Mouse (Mus musculus) mesoderm, embryonic 11.5 days (tissue): Measurements from ENCODE around the gene Prap1.
A peak's percentile ranks its signal among the peaks of the same experiment; 100 is the strongest.
"Not testable (repeated sequence)": the region's sequence is repeated elsewhere in the genome, so short reads cannot be mapped to it uniquely, and the experiment has no call there.

ENCODE experiments used
- DNase-seq: peaks from one replicate; pipeline ENCODE4 v3.0.0-alpha.2; 2012; ENCODE audit warnings: low read depth, low spot score

Gene Prap1

DNA sequence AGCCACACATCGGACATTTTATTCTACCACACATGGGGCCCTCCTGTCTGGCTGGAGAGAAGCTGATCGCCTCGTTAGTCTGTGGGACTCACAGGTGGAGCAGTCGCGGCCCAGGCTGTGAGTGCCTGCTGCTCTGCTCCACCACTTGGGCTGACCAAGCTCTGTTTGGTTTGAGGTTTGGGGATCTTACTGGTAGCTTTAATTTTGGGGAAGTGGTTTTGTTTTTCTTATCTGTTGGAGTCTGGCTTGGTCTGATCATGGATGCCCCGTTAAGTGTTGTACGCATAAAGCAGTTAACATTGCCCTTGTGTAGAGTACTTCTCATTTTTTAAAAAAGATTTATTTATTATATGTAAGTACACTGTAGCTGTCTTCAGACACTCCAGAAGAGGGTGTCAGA, 40.8 kb downstream of the Prap1 start:
- not testable (repeated sequence) for DNase-seq

DNA sequence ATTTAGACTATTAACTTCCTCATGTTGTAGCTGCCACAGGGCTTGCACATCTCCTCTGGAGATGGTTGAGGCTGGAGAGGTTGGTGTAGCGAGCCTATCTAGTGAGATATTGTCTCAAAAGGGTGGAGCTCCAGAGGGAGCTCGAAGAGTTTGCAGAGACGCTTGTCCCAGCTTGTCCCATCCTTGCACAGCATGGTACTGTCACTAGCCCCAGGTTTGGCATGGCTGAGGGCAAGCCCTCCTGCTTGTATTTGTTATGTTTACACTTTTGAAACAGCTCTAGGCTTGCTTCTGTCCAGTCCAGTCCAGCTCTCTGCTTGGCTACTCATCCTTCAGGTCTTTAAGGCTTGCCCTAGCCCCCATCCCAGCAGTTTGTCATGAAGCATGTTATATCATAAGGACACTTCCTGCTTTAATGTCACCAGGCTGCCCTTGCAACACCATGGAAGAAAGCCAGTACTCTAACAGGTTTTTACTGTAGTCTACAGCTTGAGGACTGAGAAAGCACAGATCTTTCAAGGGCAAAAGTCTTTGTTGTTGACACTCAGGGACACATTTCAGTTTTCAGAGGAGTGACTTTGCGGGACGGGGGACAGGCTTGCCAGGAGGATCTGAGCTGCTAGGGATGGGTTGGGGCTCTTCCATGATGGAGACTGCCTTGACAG, 42.0 kb downstream of the Prap1 start:
- DNase-seq, result no peak

DNA sequence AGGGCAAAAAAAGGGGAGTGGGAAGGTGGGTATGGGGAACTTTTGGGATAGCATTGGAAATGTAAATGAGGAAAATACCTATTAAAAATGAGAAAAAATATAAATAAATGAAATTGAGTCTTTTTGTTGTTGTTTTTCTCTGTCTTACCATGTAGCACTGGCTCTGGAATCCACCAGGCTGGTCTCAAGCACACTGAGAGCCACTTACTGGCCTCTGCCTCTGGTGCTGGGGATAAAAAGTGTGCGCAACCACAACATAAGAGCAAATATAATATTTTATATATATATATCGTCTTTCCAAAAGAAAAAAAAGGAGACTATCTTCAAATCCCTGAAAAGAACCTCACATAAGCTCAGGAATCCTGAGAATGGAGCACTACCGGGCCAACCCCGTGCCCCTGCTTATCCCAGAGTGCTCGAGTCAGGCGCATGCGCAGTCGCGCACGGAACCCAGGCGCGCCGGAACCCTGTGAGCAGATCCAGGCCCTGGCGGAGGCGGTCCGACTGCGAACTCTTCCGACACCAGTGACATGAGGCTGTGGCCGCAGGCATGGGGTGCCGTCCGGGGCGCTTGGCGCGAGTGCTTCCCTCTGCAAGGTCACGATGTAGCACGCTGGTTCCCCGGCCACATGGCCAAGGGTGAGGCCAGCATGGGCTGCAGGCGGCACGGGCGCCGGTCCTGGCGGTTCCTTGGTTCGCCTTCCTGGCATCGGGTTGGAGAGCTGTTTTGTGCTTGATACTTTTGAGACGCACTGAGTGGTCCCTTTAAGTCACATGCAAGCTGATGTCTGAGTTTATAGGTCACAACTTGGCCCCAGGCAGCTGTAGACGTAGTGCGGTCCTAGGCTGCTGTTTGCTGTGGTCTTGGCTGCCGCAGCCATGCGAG, 44.2 kb downstream of the Prap1 start, which contains the start of gene Mtg1:
TSS of gene Mtg1 (plus strand) at position 430 of the 886 bp plus-strand sequence.
- peak; percentile 95 for DNase-seq

DNA sequence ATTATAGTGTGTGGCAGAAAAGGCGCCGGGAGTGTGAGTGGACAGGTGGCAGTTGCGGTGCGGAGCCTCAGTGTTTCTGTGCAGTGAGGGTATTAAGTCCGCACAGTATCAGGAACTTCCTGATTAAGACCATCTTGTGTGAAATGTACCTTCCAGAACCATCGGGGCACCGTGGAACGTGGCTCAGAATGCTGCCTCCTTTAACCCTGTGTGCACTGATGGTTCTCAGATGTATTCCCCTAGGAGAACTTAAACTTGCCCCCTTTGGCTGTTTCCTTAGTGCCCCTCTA, 44.8 kb downstream of the Prap1 start:
- DNase-seq, result no peak

DNA sequence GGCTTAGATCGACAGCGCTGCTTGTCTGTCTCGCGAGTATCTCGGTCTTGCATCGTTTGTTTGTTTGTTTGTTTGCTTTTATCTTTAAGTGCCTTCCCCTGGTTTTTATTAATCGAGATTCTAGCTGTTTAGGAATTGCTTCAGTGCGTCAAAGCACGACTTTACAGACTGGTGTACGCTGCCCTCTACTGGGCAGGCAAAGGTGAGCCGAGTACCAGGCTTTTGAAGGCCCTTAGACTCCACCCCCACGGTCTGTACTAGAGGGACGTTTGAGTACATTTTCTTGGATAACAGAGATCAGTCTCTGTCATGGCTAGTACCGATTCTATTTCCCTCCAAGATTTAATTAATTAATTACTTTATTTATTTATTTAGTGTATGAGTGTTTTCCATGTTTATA, 48.2 kb downstream of the Prap1 start:
- DNase-seq, result peak; percentile 67

DNA sequence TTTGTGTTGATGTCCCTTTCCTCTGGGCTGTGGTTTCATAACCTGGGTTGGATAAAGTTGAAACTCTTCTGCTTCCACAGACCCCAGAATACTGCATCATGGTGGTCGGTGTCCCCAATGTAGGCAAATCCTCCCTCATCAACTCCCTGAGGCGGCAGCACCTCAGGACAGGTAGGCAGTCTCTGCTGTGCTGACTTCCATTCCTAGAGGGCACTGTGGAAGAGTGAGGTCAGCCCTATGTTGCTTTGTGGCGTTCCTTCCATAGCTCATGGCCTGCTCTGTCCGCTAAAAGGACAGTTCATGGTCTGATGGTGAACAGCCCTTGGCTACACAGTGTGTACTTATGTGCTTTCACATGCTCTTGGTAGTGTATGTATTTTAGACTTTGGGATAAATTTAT, 51.4 kb downstream of the Prap1 start:
- no peak for DNase-seq
